Mouse (Mus musculus) stomach, embryonic 14.5 days (tissue): Measurements from ENCODE around the gene Cdh13. TPM values are rescaled to one million over a fixed set of nuclear protein-coding genes. Genes with fewer than 3 reads are reported as not detected.

ENCODE experiments used
- ATAC-seq: fragments of 200-750 bp; cut with Nextera tagmentation; 2 replicates; pipeline ENCODE4 v1.8.0; 2017; ENCODE audit warnings: low read depth, moderate TSS enrichment; ENCODE audit not compliant: insufficient number of reproducible peaks, insufficient read depth, low FRiP score
- H3K27ac ChIP-seq: fragments of 300-500 bp; sonication (generic); 2 replicates; pipeline ENCODE4 v1.5.1; 2014; ENCODE audit warnings: mild to moderate bottlenecking, low read length, moderate library complexity, mixed read lengths
- H3K27me3 ChIP-seq: fragments of 300-500 bp; sonication (generic); 2 replicates; pipeline ENCODE4 v1.6.1; 2014; ENCODE audit warnings: low read length, control low read depth, mixed read lengths; ENCODE audit not compliant: control insufficient read depth, insufficient read depth
- H3K36me3 ChIP-seq: fragments of 300-500 bp; sonication (generic); 2 replicates; pipeline ENCODE4 v1.6.1; 2014; ENCODE audit warnings: mild to moderate bottlenecking, control low read depth, low read length, moderate library complexity, mixed read lengths; ENCODE audit not compliant: control insufficient read depth, insufficient read depth
- H3K4me1 ChIP-seq: fragments of 300-500 bp; sonication (generic); 2 replicates; pipeline ENCODE4 v1.6.1; 2014; ENCODE audit warnings: low read length, control low read depth, mixed read lengths; ENCODE audit not compliant: control insufficient read depth, insufficient read depth
- H3K4me2 ChIP-seq: fragments of 300-500 bp; sonication (generic); replicated peaks from 2 replicates; pipeline ENCODE4 v1.6.1; 2014; ENCODE audit warnings: low read depth, low read length, control low read depth
- H3K4me3 ChIP-seq: fragments of 300-500 bp; sonication (generic); 2 replicates; pipeline ENCODE4 v1.5.1; 2014; ENCODE audit warnings: low read depth, low read length, control low read depth
- H3K9ac ChIP-seq: fragments of 300-500 bp; sonication (generic); replicated peaks from 2 replicates; pipeline ENCODE4 v1.6.1; 2014; ENCODE audit warnings: low read depth, mild to moderate bottlenecking, control low read depth, low read length, moderate library complexity, mixed read lengths
- H3K9me3 ChIP-seq: fragments of 300-500 bp; sonication (generic); 2 replicates; pipeline ENCODE4 v1.6.1; 2016; ENCODE audit warnings: low read depth, low read length, control low read depth; ENCODE audit not compliant: control insufficient read depth
- WGBS: fragments of 180-500 bp; shearing (Covaris S2); extraction: QIAGEN DNeasy Blood & Tissue Kit; methylation state at CpG from one replicate; pipeline ENCODE4 v1.1.7; 2014; 5-methylcytosine and 5-hydroxymethylcytosine counted together
- polyA plus RNA-seq: library from polyadenylated mRNA; unstranded; fragments of >200 nt; fragmentation: Nextera tagmentation; extraction: Ambion mirVana; gene quantifications from 2 replicates; pipeline ENCODE4 v1.2.1, GENCODE M21; 2014

The Cdh13 gene
- polyA plus RNA-seq, 1 experiment from 2014 or later: 17.6 TPM

DNA sequence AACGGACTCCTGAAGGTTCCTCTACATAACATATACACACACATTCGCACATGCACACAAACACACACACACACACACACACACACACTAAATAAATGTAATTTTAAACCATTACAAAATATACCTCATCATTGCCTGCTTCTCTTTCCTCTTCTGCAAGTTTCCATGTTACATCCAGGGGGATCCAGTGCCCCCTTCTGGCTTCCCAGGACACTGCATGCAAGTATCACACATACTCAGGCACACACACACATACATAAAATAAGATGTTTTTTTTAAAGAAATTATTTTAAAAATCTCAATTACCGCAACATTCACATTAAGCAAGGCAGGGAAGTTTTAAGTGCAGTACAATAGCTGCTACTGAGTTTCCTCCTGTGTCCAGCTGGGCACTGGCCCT is 970.8 kb downstream of the Cdh13 start:
- H3K9ac ChIP-seq: no peak overlapping the region
- no peaks in the 10 kb centered on the region for H3K36me3 ChIP-seq
- ATAC-seq: no peak
- no peak overlapping the region for H3K4me2 ChIP-seq
- no peaks in the 10 kb centered on the region for H3K4me1 ChIP-seq
- H3K4me3 ChIP-seq: no peak overlapping the region
- H3K9me3 ChIP-seq: no peaks in the 10 kb centered on the region
- no peak overlapping the region for H3K27ac ChIP-seq
- H3K27me3 ChIP-seq: no peaks in the 10 kb centered on the region
- WGBS: 92% methylated on average over 3 of the region's 3 CpGs

DNA sequence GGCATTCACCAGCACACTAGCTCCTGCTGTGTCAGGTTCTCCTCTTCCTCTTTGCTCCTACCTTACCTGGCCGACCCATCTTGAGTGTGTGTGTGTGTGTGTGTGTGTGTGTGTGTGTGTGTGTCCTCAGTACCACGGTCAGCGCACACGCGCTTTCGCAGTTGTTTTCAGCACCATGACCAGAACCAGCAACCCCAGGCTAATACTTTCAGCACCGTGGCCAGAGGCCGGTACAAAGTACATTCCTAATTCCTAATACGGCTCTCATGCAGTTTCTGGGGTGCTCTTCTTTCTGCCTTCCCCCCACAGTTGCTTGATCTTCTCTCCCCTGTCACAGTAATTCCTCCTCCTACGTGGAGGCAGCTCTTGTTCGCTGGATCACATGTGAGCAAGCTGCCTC is 975.1 kb downstream of the Cdh13 start:
- no peaks in the 10 kb centered on the region for H3K9me3 ChIP-seq
- ATAC-seq: no peak
- H3K36me3 ChIP-seq: no peaks in the 10 kb centered on the region
- WGBS: 32% methylated on average over 11 of the region's 11 CpGs
- H3K4me1 ChIP-seq: no peaks in the 10 kb centered on the region
- no peak overlapping the region for H3K9ac ChIP-seq
- H3K27ac ChIP-seq: no peak overlapping the region
- H3K4me3 ChIP-seq: no peak overlapping the region
- no peak overlapping the region for H3K4me2 ChIP-seq
- no peaks in the 10 kb centered on the region for H3K27me3 ChIP-seq

DNA sequence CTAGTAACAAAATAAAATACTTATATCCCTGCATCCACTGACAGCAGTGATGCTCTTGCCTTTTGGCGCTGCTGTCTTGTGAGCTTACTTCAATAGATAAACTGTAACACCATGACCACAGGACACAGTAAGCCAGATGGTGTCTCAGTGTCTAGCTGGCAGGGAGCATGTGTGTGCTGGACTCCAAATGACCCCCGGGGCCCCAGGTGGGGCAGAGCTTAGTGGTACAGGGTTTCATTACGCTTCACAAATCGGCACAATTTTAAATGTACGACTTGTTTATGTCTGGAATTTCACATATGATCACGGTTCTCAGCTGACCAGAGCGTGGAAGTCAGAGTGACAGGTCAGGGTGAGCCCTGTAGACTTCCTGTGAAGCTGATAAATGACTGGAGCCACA is 980.2 kb downstream of the Cdh13 start:
- Histone ChIP-seq H3K4me3 (no peak overlapping the region), H3K27me3 (no peaks in the 10 kb centered on the region), H3K9me3 (no peaks in the 10 kb centered on the region), H3K27ac (no peak overlapping the region), H3K4me1 (no peaks in the 10 kb centered on the region), H3K4me2 (no peak overlapping the region), H3K9ac (no peak overlapping the region), H3K36me3 (no peaks in the 10 kb centered on the region)
- 64% methylated on average over 7 of the region's 7 CpGs for WGBS
- no peak for ATAC-seq

DNA sequence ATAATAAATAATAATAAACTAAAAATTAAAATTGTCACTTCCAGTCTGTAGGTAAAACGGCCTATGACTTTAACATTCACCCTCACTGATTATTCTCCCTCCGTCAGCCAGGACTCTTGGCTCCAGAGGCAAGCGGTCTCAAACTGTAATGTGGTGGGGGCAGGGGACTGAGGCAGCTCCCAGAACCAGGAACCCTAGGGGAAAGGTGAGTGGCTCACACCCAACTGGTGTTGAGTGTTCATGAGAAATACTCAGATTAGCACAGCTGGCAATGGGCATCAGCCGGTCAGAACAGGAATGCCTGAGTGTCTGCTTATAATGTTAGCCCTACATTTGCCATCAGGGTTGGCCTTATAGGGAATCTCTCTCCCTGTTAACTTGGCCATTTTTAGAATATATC is 982.8 kb downstream of the Cdh13 start:
- 83% methylated on average over 4 of the region's 4 CpGs for WGBS
- no peak for ATAC-seq

DNA sequence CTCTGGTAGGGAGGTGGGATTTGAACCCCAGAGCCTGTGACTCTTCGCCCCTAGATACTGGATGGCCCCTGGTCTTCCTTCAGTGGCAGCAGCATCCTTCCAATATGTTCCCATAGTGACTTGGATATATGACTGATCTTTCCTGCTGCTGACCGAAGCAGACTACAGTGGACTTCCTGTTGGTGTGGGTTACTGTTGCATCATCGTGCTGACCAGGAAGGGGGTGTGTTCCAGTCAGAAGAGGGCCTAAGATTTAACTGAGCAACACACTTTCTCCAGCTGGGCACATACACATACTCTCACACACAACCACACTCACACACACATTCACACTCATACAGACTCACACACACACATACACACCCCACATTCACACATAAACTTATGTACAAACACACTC is 986.0 kb downstream of the Cdh13 start:
- Histone ChIP-seq H3K4me3 (no peak overlapping the region), H3K4me2 (no peak overlapping the region), H3K9me3 (no peaks in the 10 kb centered on the region), H3K27ac (no peak overlapping the region), H3K27me3 (no peaks in the 10 kb centered on the region), H3K4me1 (no peaks in the 10 kb centered on the region), H3K9ac (no peak overlapping the region), H3K36me3 (no peaks in the 10 kb centered on the region)
- WGBS: 60% methylated on average over 3 of the region's 3 CpGs
- ATAC-seq: no peak

More for the DNA sequence above, 982.8 kb downstream of the Cdh13 start:
- Histone ChIP-seq H3K27ac (no peak overlapping the region), H3K27me3 (no peaks in the 10 kb centered on the region), H3K9ac (no peak overlapping the region), H3K4me3 (no peak overlapping the region), H3K4me1 (no peaks in the 10 kb centered on the region), H3K36me3 (no peaks in the 10 kb centered on the region), H3K9me3 (no peaks in the 10 kb centered on the region), H3K4me2 (no peak overlapping the region)

DNA sequence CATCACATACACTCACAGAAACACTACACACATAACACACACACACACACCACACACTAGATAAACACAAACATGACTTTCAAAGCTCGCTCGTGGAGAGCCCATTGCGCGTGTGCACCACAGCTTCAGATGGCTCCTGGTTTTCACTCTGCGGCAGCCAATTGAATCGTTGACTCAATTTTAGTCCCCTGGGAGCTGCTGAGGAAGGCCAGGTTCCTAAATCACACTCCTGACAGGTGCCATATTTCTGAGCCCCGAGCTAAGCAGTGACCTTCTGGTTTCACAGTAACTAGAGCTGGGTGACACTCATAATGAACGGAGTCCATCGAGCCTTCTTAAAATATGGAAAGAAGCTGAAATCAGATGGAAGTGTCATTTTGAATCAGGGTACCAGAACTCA is 986.8 kb downstream of the Cdh13 start:
- WGBS: 86% methylated on average over 9 of the region's 9 CpGs
- no peak overlapping the region for H3K27ac ChIP-seq
- no peak overlapping the region for H3K4me3 ChIP-seq
- no peaks in the 10 kb centered on the region for H3K36me3 ChIP-seq
- no peaks in the 10 kb centered on the region for H3K27me3 ChIP-seq
- no peak for ATAC-seq
- H3K9ac ChIP-seq: no peak overlapping the region
- H3K4me2 ChIP-seq: no peak overlapping the region
- H3K9me3 ChIP-seq: no peaks in the 10 kb centered on the region
- H3K4me1 ChIP-seq: no peaks in the 10 kb centered on the region

DNA sequence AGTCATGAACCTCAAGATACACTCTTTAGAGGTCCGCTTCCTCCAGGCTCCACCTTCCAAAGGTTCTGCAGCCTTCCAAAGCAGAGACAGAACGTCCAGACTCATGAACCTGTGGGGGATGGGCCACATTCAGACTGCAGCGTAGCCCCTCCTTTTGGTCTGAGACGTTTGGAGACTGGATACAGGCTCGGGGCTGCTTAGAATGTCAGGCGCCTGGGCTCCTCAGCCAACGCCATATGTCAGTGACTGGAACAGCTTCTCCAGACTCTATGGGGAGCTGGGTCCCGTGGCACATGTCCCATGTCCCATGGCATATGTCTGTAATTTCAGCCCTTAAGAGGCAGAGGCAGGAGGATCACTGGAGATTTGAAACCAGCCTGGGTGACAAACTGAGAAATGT is 989.4 kb downstream of the Cdh13 start:
- H3K9ac ChIP-seq: no peak overlapping the region
- no peak overlapping the region for H3K4me2 ChIP-seq
- no peak for ATAC-seq
- no peaks in the 10 kb centered on the region for H3K4me1 ChIP-seq
- H3K27ac ChIP-seq: no peak overlapping the region
- H3K9me3 ChIP-seq: no peaks in the 10 kb centered on the region
- no peaks in the 10 kb centered on the region for H3K27me3 ChIP-seq
- H3K4me3 ChIP-seq: no peak overlapping the region
- WGBS: 65% methylated on average over 8 of the region's 8 CpGs
- H3K36me3 ChIP-seq: no peaks in the 10 kb centered on the region

DNA sequence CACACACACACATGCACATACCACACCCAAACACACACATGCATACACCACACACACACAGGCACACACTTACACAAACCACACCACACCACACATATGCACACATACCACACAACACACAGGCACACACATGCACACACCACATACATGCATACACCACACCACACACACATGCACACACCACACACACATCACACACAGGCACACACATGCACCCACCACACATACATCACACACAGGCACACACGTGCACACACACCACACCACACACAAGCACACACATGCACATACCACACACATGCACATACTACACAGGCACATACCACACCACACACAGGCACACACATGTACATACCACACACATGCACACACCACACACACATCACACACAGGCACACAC is 991.9 kb downstream of the Cdh13 start:
- Histone ChIP-seq H3K4me2 (no peak overlapping the region), H3K27ac (no peak overlapping the region), H3K9ac (no peak overlapping the region), H3K27me3 (no peaks in the 10 kb centered on the region), H3K4me3 (no peak overlapping the region), H3K9me3 (no peaks in the 10 kb centered on the region), H3K36me3 (no peaks in the 10 kb centered on the region), H3K4me1 (no peaks in the 10 kb centered on the region)
- 86% methylated on average over 1 of the region's 1 CpGs for WGBS
- ATAC-seq: no peak

DNA sequence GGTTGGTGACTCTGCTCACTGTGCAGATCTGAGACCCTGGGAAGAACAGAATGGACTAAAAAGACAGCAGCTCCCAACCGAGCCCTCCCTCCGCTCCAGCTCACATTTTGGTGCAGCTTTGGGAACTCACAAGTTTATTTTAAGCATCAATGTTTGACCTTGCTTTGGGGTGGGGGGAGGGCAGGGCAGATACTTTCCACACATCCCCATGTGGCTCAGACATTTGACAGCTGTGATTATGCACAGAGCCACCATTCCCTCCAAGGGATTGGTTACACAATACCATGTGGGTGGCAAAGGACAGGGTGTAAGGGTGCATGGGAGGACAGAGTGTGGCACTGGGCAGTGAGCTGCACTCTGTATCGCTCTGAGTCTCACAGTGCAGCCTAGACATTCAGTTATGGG is 993.5 kb downstream of the Cdh13 start:
- Histone ChIP-seq H3K9ac (no peak overlapping the region), H3K9me3 (no peaks in the 10 kb centered on the region), H3K27me3 (no peaks in the 10 kb centered on the region), H3K4me2 (no peak overlapping the region), H3K36me3 (no peaks in the 10 kb centered on the region), H3K27ac (no peak overlapping the region), H3K4me1 (no peaks in the 10 kb centered on the region), H3K4me3 (no peak overlapping the region)
- ATAC-seq: no peak; the same call in 1 of the 2 replicates
- 32% methylated on average over 3 of the region's 3 CpGs for WGBS
